Mouse (Mus musculus) midbrain, embryonic 11.5 days (tissue): Measurements from ENCODE around the gene Actr1a. TPM values are rescaled to one million over a fixed set of nuclear protein-coding genes. Genes with fewer than 3 reads are reported as not detected.

Experiments
- ATAC-seq: fragments of 200-750 bp; cut with Nextera tagmentation; 2 replicates; pipeline ENCODE4 v1.8.0; 2017; ENCODE audit warnings: moderate TSS enrichment, moderate library complexity; ENCODE audit not compliant: low FRiP score
- DNase-seq: peaks from one replicate; pipeline ENCODE4 v3.0.0; 2015; ENCODE audit warnings: low spot score; ENCODE audit errors: missing footprints
- H3K27ac ChIP-seq: fragments of 300-500 bp; sonication (generic); 2 replicates; pipeline ENCODE4 v1.5.1; 2014; ENCODE audit warnings: low read depth, low read length
- H3K27me3 ChIP-seq: fragments of 300-500 bp; sonication (generic); 2 replicates; pipeline ENCODE4 v1.6.1; 2014; ENCODE audit warnings: mild to moderate bottlenecking, low read length, moderate library complexity, mixed read lengths; ENCODE audit not compliant: control insufficient read depth, insufficient read depth
- H3K36me3 ChIP-seq: fragments of 300-500 bp; sonication (generic); 2 replicates; pipeline ENCODE4 v1.6.1; 2014; ENCODE audit warnings: mild to moderate bottlenecking, low read length, moderate library complexity, mixed read lengths; ENCODE audit not compliant: control insufficient read depth, insufficient read depth
- H3K4me1 ChIP-seq: fragments of 300-500 bp; sonication (generic); 2 replicates; pipeline ENCODE4 v1.6.1; 2014; ENCODE audit warnings: low read length; ENCODE audit not compliant: control insufficient read depth, insufficient read depth
- H3K4me2 ChIP-seq: fragments of 300-500 bp; sonication (generic); 2 replicates; pipeline ENCODE4 v1.6.1; 2014; ENCODE audit warnings: mild to moderate bottlenecking, moderate library complexity
- H3K4me3 ChIP-seq: fragments of 300-500 bp; sonication (generic); 2 replicates; pipeline ENCODE4 v1.5.1; 2014; ENCODE audit warnings: low read depth, low read length
- H3K9ac ChIP-seq: fragments of 300-500 bp; sonication (generic); 2 replicates; pipeline ENCODE4 v1.6.1; 2014; ENCODE audit warnings: low read length
- H3K9me3 ChIP-seq: fragments of 300-500 bp; sonication (generic); 2 replicates; pipeline ENCODE4 v1.6.1; 2016; ENCODE audit warnings: low read length; ENCODE audit not compliant: control insufficient read depth
- WGBS: fragments of 180-500 bp; shearing (Covaris S2); extraction: QIAGEN DNeasy Blood & Tissue Kit; methylation state at CpG from one replicate; pipeline ENCODE4 v1.1.7; 2014; 5-methylcytosine and 5-hydroxymethylcytosine counted together
- polyA plus RNA-seq: library from polyadenylated mRNA; unstranded; fragments of >200 nt; fragmentation: Nextera tagmentation; extraction: Ambion mirVana; gene quantifications from 2 replicates; pipeline ENCODE4 v1.2.1, GENCODE M21; 2014

The Actr1a gene
- polyA plus RNA-seq, 1 experiment from 2014 or later, result 228 TPM

- DNase-seq, result peak; percentile 45
- no peak overlapping the region for H3K27ac ChIP-seq
- 94% methylated on average over 3 of the region's 3 CpGs for WGBS
- no peak for ATAC-seq
- H3K36me3 ChIP-seq, result no peaks in the 10 kb centered on the region
- peaks cover 22% of the 10 kb centered on the region for H3K4me1 ChIP-seq
- H3K9me3 ChIP-seq, result no peaks in the 10 kb centered on the region
- no peaks in the 10 kb centered on the region for H3K27me3 ChIP-seq
- no peak overlapping the region for H3K4me2 ChIP-seq
- no peak overlapping the region for H3K9ac ChIP-seq
- no peak overlapping the region for H3K4me3 ChIP-seq
These were observed 61.6 kb downstream of the Actr1a start for GRCm38 (mm10) chr19:46333906-46334305.

GRCm38 (mm10) chr19:46332721-46333339 is 62.7 kb downstream of the Actr1a start:
- H3K27me3 ChIP-seq, result no peaks in the 10 kb centered on the region
- ATAC-seq, result no peak
- peak; percentile 87 for DNase-seq
- peak overlapping the region; percentile 1; the same call in 1 of the 2 replicates for H3K9ac ChIP-seq
- WGBS, result 37% methylated on average over 7 of the region's 7 CpGs
- peak overlapping the region; percentile 1; the same call in 1 of the 2 replicates for H3K4me2 ChIP-seq
- no peaks in the 10 kb centered on the region for H3K9me3 ChIP-seq
- no peaks in the 10 kb centered on the region for H3K36me3 ChIP-seq
- peaks cover 22% of the 10 kb centered on the region for H3K4me1 ChIP-seq
- peak overlapping the region; percentile 11; the same call in 1 of the 2 replicates for H3K27ac ChIP-seq
- no peak overlapping the region for H3K4me3 ChIP-seq

- Histone ChIP-seq H3K4me2 (no peak overlapping the region), H3K9me3 (no peaks in the 10 kb centered on the region), H3K4me1 (peaks cover 23% of the 10 kb centered on the region), H3K27ac (no peak overlapping the region), H3K9ac (no peak overlapping the region), H3K36me3 (no peaks in the 10 kb centered on the region), H3K27me3 (no peaks in the 10 kb centered on the region), H3K4me3 (no peak overlapping the region)
- DNase-seq (peak; percentile 68), ATAC-seq (no peak)
- 88% methylated on average over 3 of the region's 3 CpGs for WGBS
These were observed 63.6 kb downstream of the Actr1a start for GRCm38 (mm10) chr19:46331936-46332335.

- Histone ChIP-seq H3K4me3 (no peak overlapping the region), H3K27ac (no peak overlapping the region), H3K27me3 (0 out of 2 replicates have a peak, but pooled peaks cover 3% of the 10 kb centered on the region), H3K9me3 (no peaks in the 10 kb centered on the region), H3K9ac (no peak overlapping the region), H3K4me1 (peaks cover 26% of the 10 kb centered on the region), H3K36me3 (no peaks in the 10 kb centered on the region), H3K4me2 (no peak overlapping the region)
- ATAC-seq, result no peak
- DNase-seq, result peak; percentile 80
- WGBS, result 93% methylated on average over 14 of the region's 14 CpGs
These were observed 64.2 kb downstream of the Actr1a start for GRCm38 (mm10) chr19:46331326-46331725.

- no peak overlapping the region for H3K9ac ChIP-seq
- H3K27ac ChIP-seq, result no peak overlapping the region
- no peak overlapping the region for H3K4me3 ChIP-seq
- no peaks in the 10 kb centered on the region for H3K9me3 ChIP-seq
- H3K36me3 ChIP-seq, result no peaks in the 10 kb centered on the region
- 91% methylated on average over 12 of the region's 12 CpGs for WGBS
- H3K4me2 ChIP-seq, result no peak overlapping the region
- DNase-seq (no peak), ATAC-seq (no peak)
- peaks cover 5% of the 10 kb centered on the region; the same call in 1 of the 2 replicates for H3K27me3 ChIP-seq
- peaks cover 32% of the 10 kb centered on the region for H3K4me1 ChIP-seq
These were observed 64.9 kb downstream of the Actr1a start for GRCm38 (mm10) chr19:46330696-46331095.

DNA sequence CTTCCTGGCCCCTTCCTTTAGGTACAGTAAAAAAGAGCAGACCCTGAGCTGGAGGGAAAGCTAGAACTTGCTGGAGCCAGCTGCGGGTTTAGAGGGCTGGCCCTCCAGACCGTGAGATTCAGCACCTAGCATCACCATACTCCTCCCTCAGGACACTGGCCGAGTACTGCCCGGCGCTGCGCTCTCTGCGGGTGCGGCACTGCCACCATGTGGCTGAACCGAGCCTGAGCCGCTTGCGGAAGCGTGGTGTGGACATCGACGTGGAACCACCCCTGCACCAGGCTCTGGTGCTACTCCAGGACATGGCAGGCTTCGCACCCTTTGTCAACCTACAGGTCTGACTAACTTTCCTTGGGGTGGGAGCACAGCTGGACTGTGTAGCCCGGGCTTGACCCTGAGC is 65.6 kb downstream of the Actr1a start:
- Histone ChIP-seq H3K4me3 (peak overlapping the region; percentile 4; the same call in 1 of the 2 replicates), H3K36me3 (no peaks in the 10 kb centered on the region), H3K27ac (no peak overlapping the region), H3K4me1 (peaks cover 33% of the 10 kb centered on the region), H3K4me2 (peak overlapping the region; percentile 19; the same call in 1 of the 2 replicates), H3K9ac (no peak overlapping the region), H3K27me3 (peaks cover 12% of the 10 kb centered on the region), H3K9me3 (no peaks in the 10 kb centered on the region)
- DNase-seq (peak; percentile 96), ATAC-seq (peak; percentile 38)
- 6% methylated on average over 16 of the region's 16 CpGs for WGBS

- Histone ChIP-seq H3K4me3 (peak overlapping the region; percentile 65), H3K27me3 (peaks cover 15% of the 10 kb centered on the region), H3K27ac (peak overlapping the region; percentile 89), H3K4me2 (peak overlapping the region; percentile 100), H3K9ac (peak overlapping the region; percentile 80), H3K36me3 (no peaks in the 10 kb centered on the region), H3K9me3 (no peaks in the 10 kb centered on the region), H3K4me1 (peaks cover 33% of the 10 kb centered on the region)
- WGBS, result 1% methylated on average over 54 of the region's 54 CpGs
- DNase-seq (peak; percentile 89), ATAC-seq (no peak)
These were observed 66.4 kb downstream of the Actr1a start for GRCm38 (mm10) chr19:46329031-46329641.

GRCm38 (mm10) chr19:46328081-46329030 is 67.2 kb downstream of the Actr1a start, which contains the start of gene Fbxl15:
Gene Fbxl15, plus strand, starts transcription at chr19:46328184.
- ATAC-seq, result peak; percentile 86
- peak within 1 kb of the TSS; percentile 100 for H3K4me2 ChIP-seq
- DNase-seq, result peak; percentile 99
- H3K27ac ChIP-seq, result peak within 1 kb of the TSS; percentile 89
- H3K4me1 ChIP-seq, result peaks cover 33% of the 10 kb centered on the region
- H3K9me3 ChIP-seq, result no peaks in the 10 kb centered on the region
- no peaks in the 10 kb centered on the region for H3K36me3 ChIP-seq
- under 1% methylated on average over 80 of the region's 81 CpGs for WGBS
- H3K4me3 ChIP-seq, result peak within 1 kb of the TSS; percentile 65
- peaks cover 15% of the 10 kb centered on the region for H3K27me3 ChIP-seq
- H3K9ac ChIP-seq, result peak within 1 kb of the TSS; percentile 80
